Mouse (Mus musculus): ENCODE measurements around the gene Cbx4. TPM values are rescaled to one million over a fixed set of nuclear protein-coding genes. Genes with fewer than 3 reads are reported as not detected.

Cbx4 gene
- polyA plus RNA-seq, 2 experiments: 11.4 to 24.3 TPM

GRCm38 (mm10) chr11:119036934-119037779 lies 48.9 kb downstream of the Cbx4 start:
- ATAC-seq (ENCODE audit: low FRiP score, low read depth): no peak
- H3K4me2 ChIP-seq (replicated peaks; ENCODE audit: low read depth, low read length, severe bottlenecking): peak overlapping the region; percentile 89
- no peaks in the 10 kb centered on the region for H3K9me3 ChIP-seq (ENCODE audit: control insufficient read depth, low read length)
- H3K9ac ChIP-seq (ENCODE audit: low read depth, low read length, severe bottlenecking): peak overlapping the region; percentile 50
- H3K36me3 ChIP-seq (ENCODE audit: control insufficient read depth, insufficient read depth, low read length): peaks cover 13% of the 10 kb centered on the region
- no peak for DNase-seq (ENCODE audit: low spot score)
- H3K27me3 ChIP-seq (ENCODE audit: control insufficient read depth, insufficient read depth, low read length): peaks cover 48% of the 10 kb centered on the region
- no peak for TF ChIP-seq POLR2A (IDR thresholded peaks at IDR 0.05; ENCODE audit: borderline replicate concordance, extremely low read depth, insufficient read depth, insufficient read length)
- H3K4me3 ChIP-seq (replicated peaks; ENCODE audit: low read length): peak overlapping the region; percentile 52
- no peak overlapping the region for H3K27ac ChIP-seq (replicated peaks; ENCODE audit: low read depth, low read length)
- H3K4me1 ChIP-seq (ENCODE audit: control insufficient read depth, insufficient read depth, low read length): peaks cover 48% of the 10 kb centered on the region
- 3% methylated on average over 57 of the region's 57 CpGs for WGBS

- Histone ChIP-seq H3K4me2 (replicated peaks; ENCODE audit: low read depth, low read length, severe bottlenecking) (peak overlapping the region; percentile 89), H3K27ac (replicated peaks; ENCODE audit: low read depth, low read length) (no peak overlapping the region), H3K27me3 (ENCODE audit: control insufficient read depth, insufficient read depth, low read length) (peaks cover 44% of the 10 kb centered on the region), H3K9ac (ENCODE audit: low read depth, low read length, severe bottlenecking) (no peak overlapping the region), H3K9me3 (ENCODE audit: control insufficient read depth, low read length) (no peaks in the 10 kb centered on the region), H3K4me1 (ENCODE audit: control insufficient read depth, insufficient read depth, low read length) (peaks cover 41% of the 10 kb centered on the region), H3K36me3 (ENCODE audit: control insufficient read depth, insufficient read depth, low read length) (peaks cover 17% of the 10 kb centered on the region), H3K4me3 (replicated peaks; ENCODE audit: low read length) (no peak overlapping the region; the same call in 1 of the 2 replicates)
- DNase-seq (ENCODE audit: low spot score): no peak
- no peak for TF ChIP-seq POLR2A (IDR thresholded peaks at IDR 0.05; ENCODE audit: borderline replicate concordance, extremely low read depth, insufficient read depth, insufficient read length)
- WGBS: 10% methylated on average over 15 of the region's 15 CpGs
- no peak for ATAC-seq (ENCODE audit: low FRiP score, low read depth)
These were observed 49.6 kb downstream of the Cbx4 start for GRCm38 (mm10) chr11:119036447-119036846.

GRCm38 (mm10) chr11:119035686-119036165 lies 50.3 kb downstream of the Cbx4 start:
- TF ChIP-seq POLR2A (IDR thresholded peaks at IDR 0.05; ENCODE audit: borderline replicate concordance, extremely low read depth, insufficient read depth, insufficient read length): no peak
- Histone ChIP-seq H3K27me3 (ENCODE audit: control insufficient read depth, insufficient read depth, low read length) (peaks cover 43% of the 10 kb centered on the region), H3K9me3 (ENCODE audit: control insufficient read depth, low read length) (no peaks in the 10 kb centered on the region), H3K4me1 (ENCODE audit: control insufficient read depth, insufficient read depth, low read length) (peaks cover 40% of the 10 kb centered on the region), H3K4me2 (replicated peaks; ENCODE audit: low read depth, low read length, severe bottlenecking) (no peak overlapping the region), H3K9ac (ENCODE audit: low read depth, low read length, severe bottlenecking) (no peak overlapping the region), H3K36me3 (ENCODE audit: control insufficient read depth, insufficient read depth, low read length) (peaks cover 21% of the 10 kb centered on the region), H3K4me3 (replicated peaks; ENCODE audit: low read length) (peak overlapping the region; percentile 13; the same call in 1 of the 2 replicates), H3K27ac (replicated peaks; ENCODE audit: low read depth, low read length) (no peak overlapping the region)
- WGBS: 8% methylated on average over 21 of the region's 21 CpGs
- DNase-seq (ENCODE audit: low spot score) (no peak), ATAC-seq (ENCODE audit: low FRiP score, low read depth) (no peak)

- Histone ChIP-seq H3K9me3 (ENCODE audit: control insufficient read depth, low read length) (no peaks in the 10 kb centered on the region), H3K27ac (replicated peaks; ENCODE audit: low read depth, low read length) (no peak overlapping the region), H3K4me2 (replicated peaks; ENCODE audit: low read depth, low read length, severe bottlenecking) (peak overlapping the region; percentile 47; the same call in 1 of the 2 replicates), H3K4me1 (ENCODE audit: control insufficient read depth, insufficient read depth, low read length) (peaks cover 39% of the 10 kb centered on the region), H3K36me3 (ENCODE audit: control insufficient read depth, insufficient read depth, low read length) (peaks cover 27% of the 10 kb centered on the region), H3K27me3 (ENCODE audit: control insufficient read depth, insufficient read depth, low read length) (peaks cover 43% of the 10 kb centered on the region), H3K9ac (ENCODE audit: low read depth, low read length, severe bottlenecking) (no peak overlapping the region), H3K4me3 (replicated peaks; ENCODE audit: low read length) (peak overlapping the region; percentile 19; the same call in 1 of the 2 replicates)
- ATAC-seq (ENCODE audit: low FRiP score, low read depth) (no peak), DNase-seq (ENCODE audit: low spot score) (no peak)
- 3% methylated on average over 21 of the region's 21 CpGs for WGBS
- TF ChIP-seq POLR2A (IDR thresholded peaks at IDR 0.05; ENCODE audit: borderline replicate concordance, extremely low read depth, insufficient read depth, insufficient read length): no peak
These were observed 50.8 kb downstream of the Cbx4 start for GRCm38 (mm10) chr11:119035094-119035685.

GRCm38 (mm10) chr11:119034635-119035034 lies 51.4 kb downstream of the Cbx4 start:
- 2% methylated on average over 19 of the region's 19 CpGs for WGBS

More at GRCm38 (mm10) chr11:119034635-119035034, 51.4 kb downstream of the Cbx4 start:
- DNase-seq (ENCODE audit: low spot score) (no peak), ATAC-seq (ENCODE audit: low FRiP score, low read depth) (peak; percentile 7; the same call in 1 of the 2 replicates)
- Histone ChIP-seq H3K4me2 (replicated peaks; ENCODE audit: low read depth, low read length, severe bottlenecking) (peak overlapping the region; percentile 47), H3K9me3 (ENCODE audit: control insufficient read depth, low read length) (no peaks in the 10 kb centered on the region), H3K27ac (replicated peaks; ENCODE audit: low read depth, low read length) (no peak overlapping the region), H3K9ac (ENCODE audit: low read depth, low read length, severe bottlenecking) (no peak overlapping the region), H3K4me3 (replicated peaks; ENCODE audit: low read length) (peak overlapping the region; percentile 19), H3K4me1 (ENCODE audit: control insufficient read depth, insufficient read depth, low read length) (peaks cover 34% of the 10 kb centered on the region), H3K27me3 (ENCODE audit: control insufficient read depth, insufficient read depth, low read length) (peaks cover 43% of the 10 kb centered on the region), H3K36me3 (ENCODE audit: control insufficient read depth, insufficient read depth, low read length) (peaks cover 32% of the 10 kb centered on the region)
- TF ChIP-seq POLR2A (IDR thresholded peaks at IDR 0.05; ENCODE audit: borderline replicate concordance, extremely low read depth, insufficient read depth, insufficient read length): no peak
